Mouse (Mus musculus) forebrain, embryonic 11.5 days (tissue): ENCODE measurements around the gene Gm2000. TPM values are rescaled to one million over a fixed set of nuclear protein-coding genes. Genes with fewer than 3 reads are reported as not detected.
"Not testable (repeated sequence)": the region's sequence is repeated elsewhere in the genome, so short reads cannot be mapped to it uniquely, and the experiment has no call there.

Experiments used
- ATAC-seq: fragments of 200-750 bp; cut with Nextera tagmentation; replicated peaks from 2 replicates; pipeline ENCODE4 v1.8.0; 2017; ENCODE audit warnings: moderate TSS enrichment; ENCODE audit not compliant: low FRiP score
- DNase-seq: peaks from one replicate; pipeline ENCODE4 v3.0.0-alpha.2; 2017; ENCODE audit warnings: low spot score
- H3K27ac ChIP-seq: fragments of 300-500 bp; sonication (generic); 2 replicates; pipeline ENCODE4 v1.5.1; 2014; ENCODE audit warnings: low read depth, low read length
- H3K27me3 ChIP-seq: fragments of 300-500 bp; sonication (generic); 2 replicates; pipeline ENCODE4 v1.6.1; 2014; ENCODE audit warnings: mild to moderate bottlenecking, low read length, mixed read lengths; ENCODE audit not compliant: control insufficient read depth, insufficient read depth
- H3K36me3 ChIP-seq: fragments of 300-500 bp; sonication (generic); 2 replicates; pipeline ENCODE4 v1.6.1; 2014; ENCODE audit warnings: mild to moderate bottlenecking, low read length, moderate library complexity, mixed read lengths; ENCODE audit not compliant: control insufficient read depth, insufficient read depth
- H3K4me1 ChIP-seq: fragments of 300-500 bp; sonication (generic); replicated peaks from 2 replicates; pipeline ENCODE4 v1.6.1; 2014; ENCODE audit warnings: low read length, mixed read lengths; ENCODE audit not compliant: control insufficient read depth, insufficient read depth
- H3K4me2 ChIP-seq: fragments of 300-500 bp; sonication (generic); 2 replicates; pipeline ENCODE4 v1.6.1; 2014; ENCODE audit warnings: low read depth, mild to moderate bottlenecking, low read length, moderate library complexity, mixed read lengths; ENCODE audit not compliant: severe bottlenecking
- H3K4me3 ChIP-seq: fragments of 300-500 bp; sonication (generic); 2 replicates; pipeline ENCODE4 v1.5.1; 2014; ENCODE audit warnings: low read depth, low read length
- H3K9ac ChIP-seq: fragments of 300-500 bp; sonication (generic); 2 replicates; pipeline ENCODE4 v1.6.1; 2014; ENCODE audit warnings: low read length
- H3K9me3 ChIP-seq: fragments of 300-500 bp; sonication (generic); 2 replicates; pipeline ENCODE4 v1.6.1; 2016; ENCODE audit warnings: low read length, mixed read lengths; ENCODE audit not compliant: control insufficient read depth
- WGBS: fragments of 180-500 bp; shearing (Covaris S2); extraction: QIAGEN DNeasy Blood & Tissue Kit; methylation state at CpG from one replicate; pipeline ENCODE4 v1.1.7; 2014; 5-methylcytosine and 5-hydroxymethylcytosine counted together
- polyA plus RNA-seq: library from polyadenylated mRNA; unstranded; fragments of >200 nt; fragmentation: Nextera tagmentation; extraction: Ambion mirVana; gene quantifications from 2 replicates; pipeline ENCODE4 v1.2.1, GENCODE M21; 2014

Gm2000 gene
- polyA plus RNA-seq, 1 experiment from 2014 or later: 877 TPM

DNA sequence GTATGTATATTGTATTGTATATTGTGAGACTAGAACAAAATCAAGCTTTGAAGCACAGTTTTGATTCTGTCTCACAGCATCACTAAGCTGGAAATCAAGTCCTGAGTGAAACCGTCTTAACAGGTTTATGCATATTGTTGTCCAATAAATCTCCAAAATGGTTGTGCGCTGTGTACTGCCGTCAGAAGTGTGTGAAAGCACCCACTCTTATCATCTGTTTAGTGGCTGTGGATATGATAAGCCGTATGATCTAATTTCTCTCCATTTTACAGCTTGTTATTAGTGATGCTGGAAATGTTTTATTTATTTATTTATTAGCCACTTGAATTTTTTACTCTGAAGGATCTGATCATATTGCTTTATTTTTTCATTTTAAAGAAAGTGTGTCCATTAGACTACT lies 20.4 kb downstream of the Gm2000 start:
- no peaks in the 10 kb centered on the region for H3K27me3 ChIP-seq
- no peak for ATAC-seq
- H3K9ac ChIP-seq: no peak overlapping the region
- H3K9me3 ChIP-seq: no peaks in the 10 kb centered on the region
- DNase-seq: no peak
- H3K4me1 ChIP-seq: no peaks in the 10 kb centered on the region
- H3K4me2 ChIP-seq: no peak overlapping the region
- no peaks in the 10 kb centered on the region for H3K36me3 ChIP-seq
- H3K27ac ChIP-seq: no peak overlapping the region
- 94% methylated on average over 4 of the region's 4 CpGs for WGBS
- no peak overlapping the region for H3K4me3 ChIP-seq

DNA sequence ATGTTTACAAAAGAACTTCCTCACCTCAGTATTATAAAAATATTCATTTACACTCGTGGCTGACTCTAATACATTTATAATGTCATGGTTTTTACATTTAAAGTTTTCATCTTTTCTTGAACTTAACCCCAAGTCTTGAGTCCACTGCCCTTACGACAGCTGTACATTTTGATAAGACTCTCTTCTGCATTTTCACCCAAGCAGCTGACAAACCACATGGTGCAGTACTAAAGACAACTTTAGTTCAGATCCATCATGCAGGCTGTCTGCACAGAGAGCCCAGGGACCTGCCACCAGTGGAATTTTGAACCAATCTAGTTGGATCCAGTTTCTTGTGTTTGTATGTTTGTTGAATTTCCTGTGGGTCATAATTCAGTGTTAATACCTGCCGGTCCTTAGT lies 21.0 kb downstream of the Gm2000 start:
- ATAC-seq: no peak

GRCm38 (mm10) chr1:156393148-156393547 lies 27.3 kb downstream of the Gm2000 start:
- H3K4me1 ChIP-seq: no peaks in the 10 kb centered on the region
- no peaks in the 10 kb centered on the region for H3K9me3 ChIP-seq
- ATAC-seq: no peak
- WGBS: 92% methylated on average over 4 of the region's 4 CpGs
- no peaks in the 10 kb centered on the region for H3K27me3 ChIP-seq
- H3K4me2 ChIP-seq: no peak overlapping the region
- DNase-seq: no peak
- no peak overlapping the region for H3K27ac ChIP-seq
- H3K4me3 ChIP-seq: no peak overlapping the region
- H3K9ac ChIP-seq: no peak overlapping the region
- H3K36me3 ChIP-seq: no peaks in the 10 kb centered on the region

More for the DNA sequence above, 21.0 kb downstream of the Gm2000 start:
- Histone ChIP-seq H3K27me3 (no peaks in the 10 kb centered on the region), H3K9me3 (no peaks in the 10 kb centered on the region), H3K4me2 (no peak overlapping the region), H3K9ac (no peak overlapping the region), H3K27ac (no peak overlapping the region), H3K4me1 (no peaks in the 10 kb centered on the region), H3K4me3 (no peak overlapping the region), H3K36me3 (no peaks in the 10 kb centered on the region)
- WGBS: 81% methylated on average over 3 of the region's 3 CpGs
- no peak for DNase-seq

DNA sequence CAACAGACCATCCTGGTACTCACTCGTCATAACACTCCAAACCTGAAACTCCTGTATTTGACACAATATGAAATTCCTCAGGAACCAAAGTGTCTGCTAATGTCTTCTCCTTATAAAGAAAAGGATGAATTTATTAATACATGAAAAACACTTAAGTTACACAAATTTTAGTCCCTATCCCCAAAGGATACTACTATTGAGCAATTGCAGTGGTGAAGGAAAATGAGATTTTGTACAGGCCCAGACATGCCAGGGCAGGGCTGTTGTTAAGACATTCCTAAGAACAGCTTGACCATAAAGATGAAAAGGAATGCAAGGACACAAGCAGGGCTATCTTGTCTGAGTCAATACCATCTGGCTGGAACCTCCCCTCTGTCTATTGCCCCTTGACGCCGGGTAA lies 34.3 kb downstream of the Gm2000 start:
- H3K4me3 ChIP-seq, H3K36me3 ChIP-seq, H3K9me3 ChIP-seq, H3K27ac ChIP-seq, DNase-seq, H3K4me2 ChIP-seq, H3K9ac ChIP-seq, H3K4me1 ChIP-seq, H3K27me3 ChIP-seq, ATAC-seq: not testable (repeated sequence)
- 93% methylated on average over 3 of the region's 3 CpGs for WGBS

- no peaks in the 10 kb centered on the region for H3K4me1 ChIP-seq
- H3K4me2 ChIP-seq: no peak overlapping the region
- 59% methylated on average over 2 of the region's 2 CpGs for WGBS
- H3K36me3 ChIP-seq: no peaks in the 10 kb centered on the region
- H3K27me3 ChIP-seq: no peaks in the 10 kb centered on the region
- ATAC-seq (no peak), DNase-seq (no peak)
- H3K9ac ChIP-seq: no peak overlapping the region
- no peak overlapping the region for H3K4me3 ChIP-seq
- no peaks in the 10 kb centered on the region for H3K9me3 ChIP-seq
- H3K27ac ChIP-seq: no peak overlapping the region
These were observed 36.7 kb downstream of the Gm2000 start for GRCm38 (mm10) chr1:156402491-156402890.

GRCm38 (mm10) chr1:156403251-156403650 lies 37.4 kb downstream of the Gm2000 start:
- Histone ChIP-seq H3K9me3 (no peaks in the 10 kb centered on the region), H3K27me3 (no peaks in the 10 kb centered on the region), H3K27ac (no peak overlapping the region), H3K4me3 (no peak overlapping the region), H3K9ac (no peak overlapping the region), H3K4me1 (no peaks in the 10 kb centered on the region), H3K36me3 (no peaks in the 10 kb centered on the region), H3K4me2 (no peak overlapping the region)
- no peak for ATAC-seq
- WGBS: 31% methylated on average over 10 of the region's 10 CpGs
- DNase-seq: no peak

DNA sequence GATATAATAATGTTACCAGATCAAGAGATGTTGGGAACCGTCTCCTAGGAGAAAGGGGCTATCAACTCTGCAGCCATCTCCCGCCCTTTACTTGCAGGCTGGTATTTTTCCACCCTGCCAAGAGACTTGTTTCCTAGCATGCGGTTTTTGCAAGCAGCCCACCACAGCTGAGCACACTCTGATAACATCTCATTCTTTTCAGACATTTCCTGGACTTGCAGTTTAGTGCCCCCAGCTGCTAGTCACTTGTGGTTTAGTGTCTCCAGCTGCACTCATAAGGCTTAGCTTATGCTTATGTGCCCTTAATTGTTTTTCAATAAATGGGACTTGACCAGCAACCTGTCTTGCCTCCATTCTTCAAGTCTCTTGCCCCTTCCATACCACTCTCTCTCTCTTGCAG lies 42.2 kb downstream of the Gm2000 start:
- WGBS: 62% methylated on average over 3 of the region's 3 CpGs
- DNase-seq (no peak), ATAC-seq (no peak)
- Histone ChIP-seq H3K4me2 (no peak overlapping the region), H3K36me3 (no peaks in the 10 kb centered on the region), H3K4me1 (no peaks in the 10 kb centered on the region), H3K9me3 (no peaks in the 10 kb centered on the region), H3K9ac (no peak overlapping the region), H3K4me3 (no peak overlapping the region), H3K27me3 (no peaks in the 10 kb centered on the region), H3K27ac (no peak overlapping the region)

- Histone ChIP-seq H3K36me3 (no peaks in the 10 kb centered on the region), H3K27me3 (no peaks in the 10 kb centered on the region), H3K9me3 (no peaks in the 10 kb centered on the region), H3K4me2 (no peak overlapping the region), H3K4me1 (no peaks in the 10 kb centered on the region), H3K9ac (no peak overlapping the region), H3K4me3 (no peak overlapping the region), H3K27ac (no peak overlapping the region)
- DNase-seq: no peak
- WGBS: 72% methylated on average over 4 of the region's 4 CpGs
- ATAC-seq: no peak
These were observed 42.7 kb downstream of the Gm2000 start for GRCm38 (mm10) chr1:156408521-156408920.
